30 mouse cellular contexts compared by ENCODE assay signal in the genomic region with DNA sequence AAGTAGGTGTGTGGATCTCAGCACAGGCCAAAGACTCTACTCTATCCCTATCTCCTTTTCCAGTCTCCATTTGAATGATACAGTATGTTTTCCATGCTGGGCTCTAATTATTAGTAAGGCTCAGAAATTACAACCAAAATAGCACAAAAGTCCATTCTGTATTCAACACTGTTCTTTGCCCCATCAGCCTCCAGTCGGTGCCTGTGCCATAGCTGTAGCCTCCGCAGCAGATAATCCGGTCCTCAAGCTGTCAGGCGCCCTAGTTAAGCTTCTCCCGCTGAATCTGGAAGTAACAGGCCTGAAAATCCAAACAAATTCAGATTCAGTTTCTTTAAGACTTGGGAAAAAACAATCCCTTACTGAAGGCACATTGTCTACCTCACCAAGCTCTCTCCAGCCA. TPM values are rescaled to one million over a fixed set of nuclear protein-coding genes. Genes with fewer than 3 reads are reported as not detected.
A peak's percentile ranks its signal among the peaks of the same experiment; 100 is the strongest.
DNase-seq lines count a peak whose midpoint lies in the region; ATAC-seq and TF ChIP-seq lines count a peak whose summit lies in the region.
"Had no signal": no experiment of that assay in that cellular context is flagged by ENCODE, and none has a peak within 500 bp of the region (broad histone marks: within the 10 kb centered on the region; RNA-seq: fewer than 3 reads in every experiment).

No protein-coding gene starts in this region.

- H3K4me1 ChIP-seq in forebrain, postnatal 0 days (ENCODE audit: insufficient read depth): no peaks in the 10 kb centered on the region
- peaks cover 19% of the 10 kb centered on the region for H3K4me1 ChIP-seq in forebrain, embryonic 12.5 days
- no peaks in the 10 kb centered on the region for H3K4me1 ChIP-seq in midbrain, embryonic 16.5 days (ENCODE audit: control insufficient read depth, insufficient read depth, low read length)
- H3K4me1 ChIP-seq in stomach, postnatal 0 days (replicated peaks; ENCODE audit: control insufficient read depth, insufficient read depth): no peaks in the 10 kb centered on the region
- H3K4me1 ChIP-seq: limb, embryonic 12.5 days; liver, embryonic 15.5 days; lung, embryonic 15.5 days; neural tube, embryonic 13.5 days had no signal

- H3K27ac ChIP-seq in forebrain, postnatal 0 days (ENCODE audit: low read depth, low read length): 0 out of 2 replicates have a peak overlapping the region, but pooled peaks have one; percentile 15
- H3K27ac ChIP-seq in forebrain, embryonic 12.5 days: no peak overlapping the region
- peak overlapping the region; percentile 57; the same call in 1 of the 2 replicates for H3K27ac ChIP-seq in left cerebral cortex, adult 2 months
- 0 out of 2 replicates have a peak overlapping the region, but pooled peaks have one; percentile 28 for H3K27ac ChIP-seq in midbrain, embryonic 16.5 days (ENCODE audit: low read length)
- H3K27ac ChIP-seq in stomach, postnatal 0 days (replicated peaks): no peak overlapping the region
- H3K27ac ChIP-seq: embryonic facial prominence, embryonic 10.5 days; embryonic facial prominence, embryonic 15.5 days; forebrain, embryonic 13.5 days; gastrocnemius, adult 2 months; heart, adult 2 months; heart, embryonic 13.5 days; hindbrain, embryonic 14.5 days; kidney, postnatal 0 days; limb, embryonic 12.5 days; liver, embryonic 15.5 days; lung, embryonic 15.5 days; neural tube, embryonic 13.5 days had no signal

- no peak overlapping the region for H3K4me2 ChIP-seq in forebrain, postnatal 0 days (ENCODE audit: low read depth)
- no peak overlapping the region for H3K4me2 ChIP-seq in forebrain, embryonic 12.5 days
- no peak overlapping the region for H3K4me2 ChIP-seq in midbrain, embryonic 16.5 days (ENCODE audit: low read length)
- H3K4me2 ChIP-seq in stomach, postnatal 0 days (replicated peaks; ENCODE audit: low read depth): no peak overlapping the region
- H3K4me2 ChIP-seq: embryonic facial prominence, embryonic 15.5 days; forebrain, embryonic 13.5 days; heart, embryonic 13.5 days; hindbrain, embryonic 14.5 days; limb, embryonic 12.5 days; liver, embryonic 15.5 days; lung, embryonic 15.5 days; neural tube, embryonic 13.5 days had no signal

- intact Hi-C loops in left cerebral cortex, adult 2 months (cut with DNase I): loop anchor here (2.0 kb wide), 1 partner anchor 43 kb away; the partner anchor contains the start of gene Tmem237
- intact Hi-C loops in left cerebral cortex, postnatal 10 days (cut with DNase I): no loop called here

- TF ChIP-seq EP300 in stomach, postnatal 0 days (optimal IDR thresholded peaks at IDR 0.05): no peak

- WGBS in forebrain, postnatal 0 days: 32% methylated on average over 5 of the region's 5 CpGs
- WGBS in forebrain, embryonic 12.5 days: 25% methylated on average over 5 of the region's 5 CpGs
- 22% methylated on average over 5 of the region's 5 CpGs for WGBS in midbrain, embryonic 16.5 days
- 71% methylated on average over 5 of the region's 5 CpGs for WGBS in stomach, postnatal 0 days

- no peak for TF ChIP-seq CTCF in forebrain, postnatal 0 days (IDR thresholded peaks at IDR 0.05; ENCODE audit: low read depth)
- TF ChIP-seq CTCF in left cerebral cortex, adult 2 months (IDR thresholded peaks at IDR 0.05): no peak
- TF ChIP-seq CTCF in stomach, postnatal 0 days (IDR thresholded peaks at IDR 0.05; ENCODE audit: low read depth): no peak

- peaks cover 41% of the 10 kb centered on the region for H3K36me3 ChIP-seq in forebrain, postnatal 0 days (ENCODE audit: insufficient read depth)
- H3K36me3 ChIP-seq in forebrain, embryonic 12.5 days (replicated peaks): peaks cover 34% of the 10 kb centered on the region
- H3K36me3 ChIP-seq in midbrain, embryonic 16.5 days (ENCODE audit: control insufficient read depth, insufficient read depth, low read length): peaks cover 17% of the 10 kb centered on the region
- no peaks in the 10 kb centered on the region for H3K36me3 ChIP-seq in stomach, postnatal 0 days (ENCODE audit: control insufficient read depth, insufficient read depth, low read length)

- no peaks in the 10 kb centered on the region for H3K27me3 ChIP-seq in forebrain, postnatal 0 days (ENCODE audit: insufficient read depth, low read length)
- H3K27me3 ChIP-seq in forebrain, embryonic 12.5 days: no peaks in the 10 kb centered on the region
- no peaks in the 10 kb centered on the region for H3K27me3 ChIP-seq in midbrain, embryonic 16.5 days (ENCODE audit: control insufficient read depth, insufficient read depth, low read depth, low read length)
- H3K27me3 ChIP-seq in stomach, postnatal 0 days (ENCODE audit: control insufficient read depth, insufficient read depth, low read length): no peaks in the 10 kb centered on the region
- H3K27me3 ChIP-seq: embryonic facial prominence, embryonic 15.5 days; forebrain, embryonic 13.5 days; heart, embryonic 13.5 days; limb, embryonic 12.5 days; liver, embryonic 15.5 days; lung, embryonic 15.5 days; neural tube, embryonic 13.5 days had no signal

- no peaks in the 10 kb centered on the region for H3K9me3 ChIP-seq in forebrain, postnatal 0 days (ENCODE audit: low read length)
- no peaks in the 10 kb centered on the region for H3K9me3 ChIP-seq in forebrain, embryonic 12.5 days
- no peaks in the 10 kb centered on the region for H3K9me3 ChIP-seq in midbrain, embryonic 16.5 days (replicated peaks; ENCODE audit: control insufficient read depth, low read length, poor library complexity, severe bottlenecking)
- no peaks in the 10 kb centered on the region for H3K9me3 ChIP-seq in stomach, postnatal 0 days (ENCODE audit: control insufficient read depth, low read length)
- H3K9me3 ChIP-seq: embryonic facial prominence, embryonic 10.5 days; embryonic facial prominence, embryonic 15.5 days; forebrain, embryonic 13.5 days; G1E; heart, embryonic 13.5 days; limb, embryonic 12.5 days; liver, embryonic 15.5 days; lung, embryonic 15.5 days; neural tube, embryonic 13.5 days had no signal

- peak; percentile 45 for ATAC-seq in forebrain, postnatal 0 days
- ATAC-seq in forebrain, embryonic 12.5 days (ENCODE audit: low FRiP score): no peak
- ATAC-seq in midbrain, embryonic 16.5 days: peak; percentile 64
- no peak for ATAC-seq in stomach, postnatal 0 days (ENCODE audit: low FRiP score, low TSS enrichment)
- ATAC-seq: forebrain, embryonic 13.5 days had no signal

- no peak overlapping the region for H3K9ac ChIP-seq in forebrain, postnatal 0 days
- H3K9ac ChIP-seq in forebrain, embryonic 12.5 days: no peak overlapping the region
- H3K9ac ChIP-seq in midbrain, embryonic 16.5 days (ENCODE audit: low read depth, low read length): no peak overlapping the region
- H3K9ac ChIP-seq in stomach, postnatal 0 days (ENCODE audit: low read length): no peak overlapping the region
- H3K9ac ChIP-seq: embryonic facial prominence, embryonic 15.5 days; forebrain, embryonic 13.5 days; heart, embryonic 13.5 days; hindbrain, embryonic 14.5 days; limb, embryonic 12.5 days; liver, embryonic 15.5 days; lung, embryonic 15.5 days; neural tube, embryonic 13.5 days had no signal

- H3K4me3 ChIP-seq in forebrain, postnatal 0 days (ENCODE audit: low read depth, low read length): no peak overlapping the region
- no peak overlapping the region for H3K4me3 ChIP-seq in forebrain, embryonic 12.5 days (replicated peaks)
- H3K4me3 ChIP-seq in left cerebral cortex, adult 2 months: no peak overlapping the region
- H3K4me3 ChIP-seq in midbrain, embryonic 16.5 days (ENCODE audit: low read depth, low read length): no peak overlapping the region
- no peak overlapping the region for H3K4me3 ChIP-seq in stomach, postnatal 0 days (ENCODE audit: low read depth, low read length)
- H3K4me3 ChIP-seq: embryonic facial prominence, embryonic 10.5 days; embryonic facial prominence, embryonic 15.5 days; forebrain, embryonic 13.5 days; gastrocnemius, adult 2 months; heart, adult 2 months; heart, embryonic 13.5 days; limb, embryonic 12.5 days; liver, embryonic 15.5 days; lung, embryonic 15.5 days; neural tube, embryonic 13.5 days had no signal

- DNase-seq in forebrain, postnatal 0 days: no peak
- no peak for DNase-seq in left cerebral cortex, adult 2 months (ENCODE audit: extremely low spot score in 1 of 2, low spot score in 2 of 2)
- no peak for DNase-seq in left cerebral cortex, postnatal 10 days (ENCODE audit: extremely low spot score in 1 of 2, low spot score in 2 of 2)
- peak; percentile 45 for DNase-seq in retina, postnatal 7 days (ENCODE audit: low read depth, low spot score)
- DNase-seq in stomach, postnatal 0 days (ENCODE audit: low spot score): no peak
- DNase-seq: adrenal gland, adult 8-10 months; cerebellum, postnatal 14 days; gastrocnemius, adult 2 months; gastrocnemius, postnatal 36 days; heart, adult 2 months; heart, postnatal 10 days; kidney, adult 18-20 months; kidney, postnatal 4 days; right cerebral cortex, adult 18-20 months; spleen, adult 18-20 months; thymus, adult 2 months; thymus, postnatal 4 days had no signal

RNA-seq across cellular contexts. Expression of gene Mpp4, which starts 0.7 kb away (rescaled TPM):
- 1.9 and 2.1 TPM in 2 replicates for total RNA-seq in forebrain, postnatal 0 days (2014; rRNA removed)
- 0.47 and 0.65 TPM in 2 replicates for polyA plus RNA-seq in forebrain, postnatal 0 days (2015; fragmentation: Nextera tagmentation; extraction: Ambion mirVana)
- polyA plus RNA-seq in forebrain, embryonic 12.5 days (2016; fragmentation: Nextera tagmentation; extraction: Ambion mirVana): 0.28 and 0.32 TPM in 2 replicates
- total RNA-seq in left cerebral cortex, adult 2 months (2021): 1 to 10 TPM; 1.6 to 1.7 TPM
- under 1 TPM; 0.92 to 0.95 TPM for total RNA-seq in left cerebral cortex, postnatal 10 days (2021)
- 0.97 and 1.1 TPM in 2 replicates for polyA plus RNA-seq in midbrain, embryonic 16.5 days (2015; fragmentation: Nextera tagmentation; extraction: Ambion mirVana)
- 0.12 and 0.13 TPM in 2 replicates for polyA plus RNA-seq in stomach, postnatal 0 days (2015; fragmentation: Nextera tagmentation; extraction: Ambion mirVana)
- total RNA-seq: heart, adult 2 months had no signal

RNA-seq across cellular contexts. Expression of gene Tmem237, which starts 43.7 kb away (rescaled TPM):
- 31.9 and 36.2 TPM in 2 replicates for total RNA-seq in forebrain, postnatal 0 days (2014; rRNA removed)
- polyA plus RNA-seq in forebrain, postnatal 0 days (2015; fragmentation: Nextera tagmentation; extraction: Ambion mirVana): 59.7 and 62.6 TPM in 2 replicates
- polyA plus RNA-seq in forebrain, embryonic 12.5 days (2016; fragmentation: Nextera tagmentation; extraction: Ambion mirVana): 51.9 and 56.1 TPM in 2 replicates
- 10 to 100 TPM; 30.8 to 31.9 TPM for total RNA-seq in left cerebral cortex, adult 2 months (2021)
- total RNA-seq in left cerebral cortex, postnatal 10 days (2021): 10 to 100 TPM; 36.4 to 39.2 TPM
- polyA plus RNA-seq in midbrain, embryonic 16.5 days (2015; fragmentation: Nextera tagmentation; extraction: Ambion mirVana): 49.9 and 50.3 TPM in 2 replicates
- polyA plus RNA-seq in stomach, postnatal 0 days (2015; fragmentation: Nextera tagmentation; extraction: Ambion mirVana): 16.4 and 18.3 TPM in 2 replicates

Comparison
In these comparisons a context has a peak if more than half of its experiments do, and no peak if none do; other contexts are left out.
1. ATAC-seq: peak in forebrain, postnatal 0 days (single experiment) and midbrain, embryonic 16.5 days (single experiment); none in forebrain, embryonic 12.5 days (single experiment) and stomach, postnatal 0 days (single experiment).
2. H3K27ac ChIP-seq: peak in forebrain, postnatal 0 days (single experiment), left cerebral cortex, adult 2 months (single experiment) and midbrain, embryonic 16.5 days (single experiment); none in forebrain, embryonic 12.5 days (single experiment) and stomach, postnatal 0 days (single experiment).